Mouse (Mus musculus) lung, postnatal 36 days (tissue): ENCODE measurements around the gene Pkd2l1.

Source experiments
- DNase-seq: peaks from one replicate; pipeline ENCODE4 v3.0.0; 2022; ENCODE audit warnings: mixed read lengths

The Pkd2l1 gene

DNA sequence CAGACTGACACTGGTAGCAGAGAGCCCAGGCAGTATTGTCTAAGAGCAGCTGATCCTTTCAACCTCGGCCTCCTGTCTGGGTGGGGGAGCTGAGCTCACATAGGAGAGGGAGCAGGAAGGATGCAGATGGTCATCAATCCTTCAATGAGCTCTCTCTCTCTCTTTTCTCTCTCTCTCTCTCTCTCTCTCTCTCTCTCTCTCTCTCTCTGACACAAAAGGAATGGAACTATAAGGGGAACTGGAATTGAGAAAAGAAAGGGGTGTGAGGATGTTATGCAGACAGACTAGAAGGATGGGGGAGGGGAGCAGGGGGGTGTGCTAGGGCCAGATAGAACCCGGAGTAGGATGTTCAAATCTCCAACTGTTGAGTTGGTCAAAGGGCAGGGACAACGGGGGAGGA, at the start of gene Pkd2l1:
TSS of gene Pkd2l1 (minus strand) at position 101 of the 400 bp plus-strand sequence.
- DNase-seq = no peak

DNA sequence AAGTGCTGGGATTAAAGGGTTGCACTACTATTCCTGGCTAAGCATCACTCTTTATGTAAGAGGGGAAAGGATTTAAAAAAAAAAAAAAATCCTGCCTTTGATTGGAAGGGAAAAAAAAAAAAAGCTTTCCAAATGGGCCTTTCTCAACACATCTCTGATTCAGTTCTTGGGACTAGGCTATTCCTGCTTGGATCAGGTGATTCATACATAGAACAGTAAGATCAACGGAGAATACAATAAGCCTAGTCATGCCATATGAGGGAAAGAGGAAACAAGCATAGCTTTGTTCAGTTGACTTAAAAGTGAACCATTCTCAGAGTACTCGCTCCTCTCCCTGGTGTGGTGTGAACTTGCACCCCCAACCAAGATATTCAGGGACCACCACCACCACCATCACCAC, 46.7 kb upstream of the Pkd2l1 start:
- no peak for DNase-seq

DNA sequence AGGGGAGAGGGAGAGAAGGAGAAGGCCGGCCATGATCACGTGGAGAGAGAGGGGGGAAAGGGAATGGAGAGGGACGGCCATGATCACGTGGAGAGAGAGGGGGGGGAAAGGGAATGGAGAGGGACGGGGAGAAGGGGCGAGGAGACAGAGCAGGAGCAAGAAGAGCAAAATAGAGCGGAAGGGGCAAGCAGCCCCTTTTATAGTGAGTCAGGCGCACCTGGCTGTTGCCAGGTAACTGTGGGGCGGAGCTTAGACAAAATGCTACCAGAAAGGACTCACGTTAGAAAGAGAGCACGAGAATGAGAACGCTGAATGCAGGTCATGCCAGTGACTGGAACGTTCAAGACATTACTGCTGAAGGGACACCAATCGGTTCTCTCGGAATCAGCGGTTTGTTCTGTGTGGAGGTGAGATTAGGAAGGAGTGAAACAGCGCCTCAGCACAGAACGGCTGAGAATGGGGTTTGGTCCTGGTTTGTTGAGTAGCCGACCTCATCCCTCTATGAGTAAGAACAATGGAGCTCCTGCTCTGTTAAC, 45.3 kb upstream of the Pkd2l1 start:
- DNase-seq = no peak

DNA sequence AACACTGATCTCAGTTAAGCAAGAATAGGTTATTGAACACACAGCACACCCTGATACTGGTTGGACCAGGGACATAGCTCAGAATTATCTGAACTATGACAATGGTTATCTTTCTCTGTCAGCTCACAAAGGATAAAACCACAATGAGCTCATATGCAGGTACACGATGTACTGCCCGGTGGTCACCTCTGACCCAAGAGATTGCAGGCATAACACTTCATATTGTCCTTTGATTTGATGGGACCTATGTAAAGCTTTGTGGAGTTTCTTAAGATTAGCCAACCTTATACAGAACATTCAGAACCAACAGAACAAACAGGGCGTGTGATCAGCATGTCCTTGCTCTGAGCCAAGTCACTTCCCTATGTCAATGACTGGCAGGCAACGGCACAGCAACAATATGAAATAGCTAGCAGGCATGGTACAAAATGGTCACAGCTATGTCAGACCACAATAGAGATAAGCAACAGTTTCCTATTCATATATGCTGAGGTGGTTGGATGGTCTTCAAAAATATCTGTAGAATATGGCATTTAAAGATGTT, 39.4 kb upstream of the Pkd2l1 start:
- DNase-seq = no peak

DNA sequence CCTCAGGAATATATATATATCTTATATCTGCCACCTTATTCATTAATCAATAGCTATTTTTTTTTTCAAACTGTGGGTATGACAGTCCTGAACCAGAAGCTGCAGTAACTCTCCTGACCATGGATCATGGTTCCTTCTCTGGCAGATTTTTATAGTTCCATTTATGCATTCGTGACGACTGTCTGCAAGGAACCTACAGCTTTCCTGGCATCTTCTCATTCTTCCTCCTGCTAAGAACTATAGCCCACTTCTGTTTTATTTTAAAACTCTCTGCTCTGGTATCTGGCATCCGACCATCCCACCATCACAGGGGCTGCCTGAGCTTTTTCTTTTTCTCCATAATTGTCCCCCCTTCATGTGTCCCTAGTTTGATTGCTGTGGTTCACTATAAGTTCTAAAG, 38.0 kb upstream of the Pkd2l1 start:
- DNase-seq = no peak

DNA sequence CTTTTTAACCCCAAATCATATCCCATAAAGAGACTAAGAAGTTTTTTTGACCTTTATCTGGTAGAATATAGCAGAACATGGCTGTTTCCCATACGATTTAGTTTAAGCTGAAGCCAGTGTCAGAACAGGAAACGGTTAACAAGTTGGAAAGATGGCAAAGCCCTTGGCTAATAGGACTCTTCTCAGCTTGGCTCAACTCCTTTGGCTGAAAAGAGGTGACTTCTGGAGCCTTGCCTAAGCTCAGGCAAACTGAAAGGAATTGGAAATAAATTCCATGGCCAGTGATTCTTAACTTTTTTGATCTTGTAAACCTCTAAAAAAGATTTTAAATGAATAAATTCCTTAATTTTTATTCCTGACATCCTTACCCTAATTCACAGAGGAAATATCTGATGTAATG, 37.5 kb upstream of the Pkd2l1 start:
- no peak for DNase-seq

DNA sequence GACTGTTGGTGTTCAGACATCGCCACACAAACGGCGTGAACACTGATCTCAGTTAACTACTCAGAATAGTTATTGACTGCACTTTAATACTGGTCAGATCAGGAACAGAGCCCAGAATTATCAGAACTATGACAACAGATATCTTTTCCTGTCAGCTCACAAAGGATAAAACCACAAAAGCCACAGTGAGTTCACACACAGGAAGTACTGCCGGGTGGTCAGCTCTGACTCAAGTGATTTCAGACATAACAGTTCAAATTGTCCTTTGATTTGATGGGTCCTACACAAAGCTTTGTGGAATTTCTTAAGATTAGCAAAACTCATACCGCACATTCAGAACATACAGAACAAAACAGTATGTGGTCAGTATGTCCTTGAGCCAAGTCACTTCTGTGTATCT, 33.5 kb upstream of the Pkd2l1 start:
- DNase-seq = no peak

DNA sequence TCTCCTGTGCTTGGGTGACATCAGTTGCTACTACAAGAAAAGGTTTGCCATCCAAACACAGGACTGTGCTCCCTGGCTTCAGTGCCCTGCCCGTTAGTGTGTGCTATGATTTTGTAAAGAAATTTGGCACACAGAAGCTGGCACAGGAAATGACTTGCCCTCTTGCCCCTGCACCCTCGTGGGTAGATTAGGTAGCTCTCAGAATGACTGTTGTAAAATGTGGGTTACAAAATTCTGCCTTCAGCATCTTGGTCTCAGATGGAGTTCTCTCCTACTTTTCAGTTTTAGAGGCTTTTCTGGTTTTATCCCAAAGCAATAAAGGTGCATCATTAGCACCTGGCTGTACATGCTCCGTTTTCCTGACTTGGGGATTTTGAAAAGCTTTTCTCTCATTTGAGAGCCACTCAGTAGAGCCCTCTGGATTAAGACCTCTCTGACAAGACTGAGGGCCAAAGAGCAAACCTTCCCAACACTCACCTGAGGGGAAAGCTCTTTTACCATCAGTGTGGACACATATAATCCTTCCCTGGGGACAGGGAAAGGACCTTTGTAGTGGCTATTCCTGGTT, 25.8 kb upstream of the Pkd2l1 start:
- no peak for DNase-seq

DNA sequence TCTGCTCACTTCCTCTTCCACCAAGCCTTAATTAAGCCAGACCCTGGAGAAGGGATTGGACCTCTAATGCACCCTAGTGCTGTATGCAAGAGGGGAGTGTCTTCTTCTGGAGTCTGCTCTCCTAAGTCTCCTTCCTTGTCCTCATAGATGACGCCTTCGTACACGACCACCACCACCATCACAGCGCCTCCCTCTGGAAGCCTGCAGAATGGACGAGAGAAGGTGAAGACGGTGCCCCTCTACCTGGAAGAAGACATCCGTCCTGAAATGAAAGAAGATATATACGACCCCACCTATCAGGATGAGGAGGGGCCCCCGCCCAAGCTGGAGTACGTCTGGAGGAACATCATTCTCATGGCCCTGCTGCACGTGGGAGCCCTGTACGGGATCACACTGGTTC, 23.0 kb upstream of the Pkd2l1 start:
- DNase-seq = no peak

DNA sequence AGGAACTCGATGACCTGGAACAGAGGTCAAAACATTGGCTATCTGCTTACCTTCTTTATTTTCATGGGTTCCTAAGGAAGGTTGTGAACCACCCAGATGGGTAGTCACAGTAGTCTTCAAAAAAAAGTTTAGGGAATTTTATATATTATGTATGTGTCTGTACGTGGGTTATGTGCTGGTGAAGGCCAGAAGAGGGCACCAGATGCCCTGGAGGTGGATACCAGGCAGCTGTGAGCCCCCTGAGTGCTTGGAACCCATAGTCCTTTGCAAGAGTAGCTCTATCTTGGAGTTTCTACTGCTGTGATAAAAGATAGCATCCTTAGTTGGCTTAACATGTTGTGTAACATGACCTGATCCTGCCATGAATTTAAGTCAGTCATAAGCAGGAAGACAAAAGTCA, 14.8 kb upstream of the Pkd2l1 start:
- DNase-seq = no peak

DNA sequence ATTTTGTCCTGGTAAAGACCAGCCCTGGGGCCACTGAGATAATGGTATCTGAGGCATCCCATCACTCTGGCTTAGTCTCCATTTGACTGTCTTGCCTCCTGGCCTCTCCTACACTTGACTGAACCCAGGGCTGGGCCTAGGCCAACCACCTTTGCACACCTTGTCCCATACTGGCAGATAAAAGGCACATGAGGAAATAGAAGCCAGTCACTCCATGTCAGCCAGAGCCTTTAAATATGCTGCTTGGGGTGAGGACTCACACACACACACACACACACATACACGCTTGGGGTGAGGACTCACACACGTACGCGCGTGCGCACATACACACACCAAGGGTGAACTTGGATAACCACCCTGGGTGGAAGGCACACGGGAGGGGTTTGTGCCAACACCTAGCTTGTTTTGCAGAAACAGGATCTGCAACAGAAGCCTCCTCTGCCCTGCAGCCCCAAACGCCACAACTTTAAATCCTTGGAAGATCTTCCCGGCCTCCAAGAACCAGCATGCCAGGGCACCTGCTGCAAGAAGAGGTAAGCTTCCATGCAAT, 10.8 kb upstream of the Pkd2l1 start, which contains the start of gene Scd3:
TSS of gene Scd3 (plus strand) at position 255 of the 550 bp plus-strand sequence.
- no peak for DNase-seq

DNA sequence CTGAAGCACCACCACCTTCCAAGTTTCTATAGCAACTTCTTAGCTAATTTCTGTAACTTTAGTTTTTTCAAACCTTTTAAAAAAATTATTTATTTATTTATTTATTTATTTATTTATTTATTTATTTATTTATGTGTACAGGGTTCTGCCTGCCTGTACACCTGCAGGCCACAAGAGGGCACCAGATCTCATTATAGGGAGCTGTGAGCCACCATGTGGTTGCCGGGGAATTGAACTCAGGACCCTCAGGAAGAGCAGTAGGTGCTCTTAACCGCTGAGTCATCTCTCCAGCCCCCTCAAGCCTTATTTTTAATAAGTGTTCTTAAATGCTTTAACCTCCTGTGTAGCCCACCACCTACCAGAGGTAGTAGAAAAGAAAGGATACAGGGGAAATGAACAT, 6.7 kb upstream of the Pkd2l1 start:
- DNase-seq = peak; percentile 21

DNA sequence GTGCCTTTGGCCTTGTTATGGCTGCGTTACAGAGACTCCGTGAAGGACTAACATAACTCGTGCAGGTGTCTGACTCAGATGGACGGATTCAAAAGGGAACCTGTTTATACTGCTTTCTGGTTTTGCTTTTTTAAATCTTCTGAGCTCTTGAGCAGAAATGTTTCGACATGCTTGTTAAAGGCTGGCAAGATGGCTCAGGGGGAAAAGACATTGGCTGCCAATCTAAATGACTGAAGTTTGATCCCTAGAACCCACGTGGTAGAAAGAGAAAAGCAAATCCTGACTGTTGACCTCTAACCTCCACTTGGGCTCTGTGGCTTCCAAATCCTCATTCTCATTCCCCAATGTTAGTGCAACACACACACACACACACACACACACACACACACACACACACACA, 6.3 kb upstream of the Pkd2l1 start:
- DNase-seq = no peak

DNA sequence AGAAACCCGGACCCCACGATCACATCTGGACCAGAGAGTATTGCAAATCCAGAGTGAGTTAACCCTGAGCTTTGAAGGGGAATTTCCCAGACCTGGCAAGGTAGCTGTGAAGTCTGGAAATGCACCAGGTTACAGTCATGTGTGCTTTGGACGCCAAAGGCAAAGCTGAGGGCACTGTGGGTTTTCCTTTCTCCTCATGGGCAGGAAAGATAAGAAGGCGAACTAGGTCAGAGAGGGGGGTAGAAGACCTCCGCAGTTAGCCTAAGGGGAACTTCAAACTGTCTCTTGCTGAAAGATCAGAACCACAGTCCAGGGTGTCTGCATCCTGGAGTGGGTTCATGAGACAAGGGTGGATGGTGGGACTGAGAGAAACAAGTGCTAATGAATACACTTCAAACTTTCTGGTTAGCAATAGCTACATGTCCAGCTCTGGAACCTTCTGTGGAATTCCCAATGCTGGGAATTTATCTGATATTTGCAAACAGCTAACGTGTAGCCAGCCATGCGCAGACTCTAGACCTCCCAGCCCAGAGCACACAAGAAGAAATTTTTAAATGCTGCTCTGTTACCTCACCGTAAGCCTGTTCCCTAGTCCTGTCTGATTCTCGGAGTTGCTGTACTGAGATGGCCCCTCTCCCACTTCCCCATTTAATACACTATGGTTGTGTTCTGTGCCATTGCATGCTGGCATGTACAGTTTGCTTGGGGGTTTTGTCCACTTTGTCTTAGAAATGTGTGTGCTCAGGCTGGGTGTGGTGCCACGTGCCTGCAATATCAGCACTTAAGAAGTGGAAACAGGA, 5.0 kb upstream of the Pkd2l1 start:
- DNase-seq = no peak

DNA sequence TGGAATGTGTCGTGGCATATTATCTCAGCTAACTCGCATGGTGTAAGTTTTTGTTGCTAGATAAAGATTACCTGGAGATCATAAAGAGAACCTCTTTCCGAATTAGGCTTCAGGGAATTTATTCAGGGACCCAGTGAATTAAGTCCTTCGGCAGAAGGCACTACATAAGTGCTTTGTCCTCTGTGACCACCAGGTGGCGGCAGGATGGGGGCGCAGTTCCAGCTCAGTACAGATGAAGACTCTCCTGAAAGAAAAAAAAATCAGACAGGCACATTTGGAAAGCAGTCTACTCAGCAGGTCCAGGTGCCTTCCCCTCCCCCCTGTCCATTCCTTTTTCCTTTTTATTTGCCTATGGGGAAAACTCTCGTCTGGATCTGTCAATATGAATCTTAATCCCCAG, 2.9 kb upstream of the Pkd2l1 start:
- peak; percentile 69 for DNase-seq

DNA sequence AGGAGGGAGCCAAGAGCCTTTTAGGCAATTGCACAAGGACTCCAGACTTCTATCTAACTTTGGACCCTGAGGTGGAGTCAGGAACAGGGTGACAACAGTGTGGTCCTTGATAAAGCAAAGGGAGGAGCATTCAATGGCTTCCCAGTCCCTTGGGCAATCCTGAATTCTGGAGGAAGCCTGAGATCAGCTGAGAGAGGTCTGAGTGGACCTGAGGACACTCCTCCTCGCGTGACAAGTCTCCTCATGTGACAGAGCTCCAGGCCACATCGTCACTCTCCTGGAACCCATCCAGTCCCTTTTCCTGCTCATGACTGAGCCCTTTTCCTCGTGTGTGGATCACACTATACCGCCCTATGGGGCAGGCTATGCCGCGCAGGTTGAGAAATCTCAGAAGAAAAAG, 1.7 kb upstream of the Pkd2l1 start:
- peak; percentile 80 for DNase-seq

DNA sequence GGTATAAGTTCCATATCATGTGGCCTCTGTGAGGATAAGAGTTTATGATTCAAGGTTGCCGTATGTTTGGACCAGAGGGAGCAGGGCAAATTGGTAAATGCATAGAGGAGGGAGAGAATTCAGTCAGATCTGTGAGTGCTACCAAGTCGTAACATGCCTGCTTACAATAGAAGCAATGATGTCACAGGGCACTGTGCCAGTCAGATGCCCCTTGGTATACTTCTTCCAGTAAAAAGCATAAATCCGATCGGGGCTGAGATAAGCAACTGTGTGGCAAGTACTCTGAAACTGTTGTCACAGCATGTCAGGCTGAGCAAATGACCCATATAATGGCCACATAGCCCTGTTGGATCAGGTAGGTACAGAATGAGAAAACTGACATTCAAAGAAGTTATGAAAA, 3.2 kb downstream of the Pkd2l1 start:
- no peak for DNase-seq

DNA sequence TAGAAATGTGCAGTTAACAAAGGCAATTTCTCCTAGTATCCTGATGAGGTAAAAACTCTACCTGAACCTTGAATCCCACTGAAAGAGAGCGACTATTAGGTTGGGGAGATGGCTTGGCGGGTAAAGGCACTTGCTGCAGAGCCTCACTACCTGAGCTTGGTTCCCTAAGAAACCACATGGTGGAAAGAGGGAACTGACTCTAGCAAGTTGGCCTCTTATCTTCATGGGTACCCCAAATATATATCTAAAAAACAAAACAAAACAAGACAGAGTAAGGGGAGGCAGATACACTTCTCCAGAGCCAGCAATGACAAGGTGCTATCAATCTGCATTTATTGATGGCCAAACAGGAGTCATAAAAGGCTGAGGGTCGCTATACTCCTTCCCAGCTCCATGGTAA, 8.3 kb downstream of the Pkd2l1 start:
- no peak for DNase-seq

DNA sequence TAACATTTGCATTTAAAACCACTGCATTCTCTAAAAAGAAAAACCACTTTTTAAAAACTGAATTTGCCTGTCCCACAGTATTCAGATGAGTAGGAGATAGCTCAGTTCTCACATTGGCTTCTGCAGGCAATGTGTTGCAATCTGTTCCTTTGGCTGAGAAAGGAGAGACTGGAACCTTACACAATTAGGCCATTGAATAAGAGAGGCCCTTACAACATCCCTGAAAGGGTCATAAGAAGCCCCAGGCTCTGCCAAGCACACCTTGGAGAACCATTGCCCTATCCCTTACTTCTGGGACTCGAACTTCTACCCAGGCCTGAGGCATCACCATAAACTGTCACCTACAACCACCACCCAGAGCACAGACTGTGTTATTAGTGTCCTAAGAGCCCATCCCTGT, 11.7 kb downstream of the Pkd2l1 start:
- no peak for DNase-seq

DNA sequence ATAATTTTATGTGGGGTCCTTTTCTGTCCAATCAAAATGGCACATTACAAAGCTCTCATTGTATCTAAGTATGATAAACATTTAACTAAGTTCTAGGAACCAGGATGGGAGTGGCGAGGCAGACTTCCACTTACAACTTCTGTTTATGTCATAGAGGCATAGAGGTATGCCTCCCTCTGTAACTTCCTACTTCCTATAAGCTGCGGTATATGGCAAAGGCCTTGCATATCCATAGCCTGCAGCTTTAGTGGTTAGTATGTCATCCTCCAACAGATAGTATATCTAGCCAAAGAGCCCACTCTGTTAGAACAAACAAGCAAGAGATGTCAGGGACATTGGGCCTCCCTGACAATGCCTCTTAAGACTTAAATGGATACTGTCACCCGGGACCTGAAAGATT, 15.5 kb downstream of the Pkd2l1 start:
- no peak for DNase-seq

DNA sequence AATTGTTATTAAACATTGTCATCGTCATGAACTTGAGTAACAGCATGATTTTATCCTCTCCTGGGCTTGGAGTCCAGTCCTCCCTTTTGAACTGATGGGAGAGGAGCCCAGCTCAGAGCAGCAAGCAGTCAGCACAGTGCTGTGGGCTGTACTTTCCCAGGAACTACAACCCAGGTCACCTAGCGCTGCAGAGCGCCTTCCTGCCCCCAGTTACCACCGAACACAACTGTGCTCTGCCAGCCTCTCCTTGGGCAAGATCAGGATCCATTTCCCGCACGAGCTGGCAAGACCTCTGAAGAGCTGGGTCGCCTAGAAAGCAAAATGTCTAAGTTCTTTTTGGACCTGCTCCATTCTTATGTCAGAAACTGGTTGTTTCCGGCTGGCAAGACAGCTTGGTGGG, 17.4 kb downstream of the Pkd2l1 start:
- DNase-seq = no peak

DNA sequence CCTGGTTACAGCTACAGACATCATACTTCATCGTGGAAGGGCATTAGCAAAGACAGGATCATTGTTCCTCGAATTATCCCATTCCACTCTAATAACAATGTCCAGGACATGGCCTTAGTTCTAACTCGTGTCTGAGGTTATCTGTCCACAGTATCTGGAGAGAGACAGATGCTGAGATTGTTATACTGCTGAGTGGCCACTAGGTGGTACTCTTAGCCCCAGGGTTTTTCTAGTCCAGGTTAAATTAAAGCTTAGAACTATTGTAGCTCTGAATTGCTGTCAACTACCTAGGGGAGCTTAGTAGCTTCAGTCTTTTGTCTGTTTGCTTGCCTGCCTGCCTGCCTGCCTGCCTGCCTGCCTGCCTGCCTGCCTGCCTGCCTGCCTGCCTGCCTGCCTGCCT, 30.7 kb downstream of the Pkd2l1 start:
- DNase-seq = peak; percentile 13

DNA sequence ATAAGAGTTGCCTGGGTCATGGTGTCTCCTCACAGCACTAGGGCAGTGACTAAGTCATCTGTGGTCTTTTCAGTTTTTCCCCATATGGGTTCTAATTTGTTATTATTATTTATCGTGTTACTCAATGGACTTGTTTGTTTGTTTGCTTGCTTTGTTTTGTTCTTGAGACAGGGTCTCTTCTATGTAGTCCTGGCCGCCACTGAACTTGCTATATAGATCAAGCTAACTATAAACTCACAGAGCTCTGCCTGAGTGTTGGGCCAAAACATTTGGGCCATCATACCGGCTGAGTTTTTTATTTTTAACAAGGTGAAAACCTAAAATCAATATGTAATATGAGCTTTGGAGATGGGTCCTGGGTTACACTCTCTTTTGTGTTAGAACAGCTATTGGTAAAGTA, 32.9 kb downstream of the Pkd2l1 start:
- DNase-seq = no peak

DNA sequence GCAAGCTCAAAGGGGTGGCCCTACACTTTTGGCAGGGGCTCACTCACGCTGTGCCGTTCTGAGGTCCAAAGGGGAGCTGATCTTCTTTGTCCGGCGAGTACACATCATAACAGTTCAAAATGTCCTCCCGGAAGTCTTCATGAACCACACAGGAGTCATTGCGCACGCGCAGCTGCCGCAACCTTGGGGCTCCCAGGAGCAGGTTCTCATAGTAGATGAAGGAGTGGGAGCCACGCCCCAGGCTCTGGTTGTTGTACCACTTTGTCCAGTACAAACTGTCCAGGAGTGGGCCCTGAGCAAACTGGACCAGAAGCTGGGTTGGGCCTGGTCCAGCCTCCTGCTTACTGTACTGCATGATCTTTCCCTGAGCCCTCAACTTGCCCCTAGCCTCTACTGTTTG, 35.2 kb downstream of the Pkd2l1 start:
- DNase-seq = no peak
